Mouse (Mus musculus): ENCODE measurements around the gene Ankrd2.

DNA sequence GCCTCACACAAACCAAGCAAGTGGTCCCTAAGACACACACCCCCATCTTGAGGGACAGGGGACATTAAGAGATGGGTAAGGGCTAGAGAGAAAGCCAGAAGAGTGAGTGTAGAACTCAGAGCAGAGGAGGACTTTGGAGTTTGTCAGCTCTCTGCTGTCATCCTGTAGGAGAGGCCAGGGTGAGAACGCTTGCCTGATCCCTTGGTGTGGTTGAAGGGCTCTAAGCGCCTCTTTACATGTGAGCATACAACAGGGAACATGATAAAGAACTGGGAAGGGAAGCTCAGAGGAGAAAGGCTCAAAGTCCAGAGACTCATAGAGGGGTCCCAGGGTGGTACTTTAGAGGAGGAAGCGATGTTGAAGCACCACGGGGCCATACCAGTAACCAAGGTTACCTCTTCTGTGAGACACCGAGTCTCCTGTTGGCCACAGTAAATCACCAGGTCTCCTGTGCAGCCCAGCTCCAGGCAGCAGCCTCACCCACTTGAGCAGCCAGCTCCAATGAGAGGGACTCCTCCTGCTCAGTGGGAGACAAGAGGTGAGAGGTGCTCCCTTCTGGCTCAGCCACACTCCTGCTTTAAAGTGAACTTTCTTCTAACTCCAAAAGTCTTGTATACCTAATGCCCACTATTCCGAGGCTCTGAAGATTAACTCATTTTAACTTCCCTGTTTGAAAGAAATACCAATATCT is 21.1 kb downstream of the Ankrd2 start:
- no peak for TF ChIP-seq POLR2A (IDR thresholded peaks at IDR 0.05; ENCODE audit: low read depth, low read length)
- TF ChIP-seq CTCF (IDR thresholded peaks at IDR 0.05; ENCODE audit: extremely low read depth, insufficient read depth, insufficient read length, insufficient replicate concordance): no peak
